Mouse (Mus musculus) liver, adult 2 months (tissue): Measurements from ENCODE around the gene Mrpl43. TPM values are rescaled to one million over a fixed set of nuclear protein-coding genes. Genes with fewer than 3 reads are reported as not detected.
A peak's percentile ranks its signal among the peaks of the same experiment; 100 is the strongest.
"Not testable (repeated sequence)": the region's sequence is repeated elsewhere in the genome, so short reads cannot be mapped to it uniquely, and the experiment has no call there.

Experiments used
- DNase-seq: peaks from one replicate; pipeline ENCODE4 v3.0.0-alpha.2; 2011; ENCODE audit warnings: low read depth, low spot score; ENCODE audit errors: extremely low read depth
- H3K27ac ChIP-seq: fragments of 200-500 bp; replicated peaks from 2 replicates; pipeline ENCODE4 v1.5.1; 2012; ENCODE audit warnings: low read depth, mild to moderate bottlenecking, control low read depth, inconsistent platforms, low read length; ENCODE audit not compliant: insufficient read depth
- H3K27me3 ChIP-seq: fragments of 200-500 bp; 2 replicates; pipeline ENCODE4 v1.6.1; 2012; ENCODE audit warnings: mild to moderate bottlenecking, moderate library complexity, low read length, inconsistent platforms; ENCODE audit not compliant: control insufficient read depth, insufficient read depth
- H3K36me3 ChIP-seq: fragments of 200-500 bp; 2 replicates; pipeline ENCODE4 v1.6.1; 2012; ENCODE audit warnings: low read length, inconsistent platforms; ENCODE audit not compliant: control insufficient read depth, insufficient read depth
- H3K4me1 ChIP-seq: fragments of 200-500 bp; 2 replicates; pipeline ENCODE4 v1.6.1; 2011; ENCODE audit warnings: low read length; ENCODE audit not compliant: control insufficient read depth, insufficient read depth
- H3K4me3 ChIP-seq: fragments of 200-500 bp; 2 replicates; pipeline ENCODE4 v1.5.1; 2011; ENCODE audit warnings: low read depth, mild to moderate bottlenecking, control low read depth, low read length, moderate library complexity; ENCODE audit not compliant: insufficient read depth
- H3K79me2 ChIP-seq: fragments of 200-500 bp; 2 replicates; pipeline ENCODE4 v1.6.1; 2012; ENCODE audit warnings: inconsistent platforms, mild to moderate bottlenecking, low read length, moderate library complexity; ENCODE audit not compliant: control insufficient read depth, insufficient read depth
- H3K9ac ChIP-seq: fragments of 200-500 bp; 2 replicates; pipeline ENCODE4 v1.6.1; 2012; ENCODE audit warnings: low read depth, mild to moderate bottlenecking, control low read depth, inconsistent platforms, low read length
- CTCF ChIP-seq: fragments of 200-500 bp; IDR thresholded peaks from 2 replicates; pipeline ENCODE4 v1.5.1; 2011; ENCODE audit warnings: low read depth, low read length, control low read depth
- POLR2A ChIP-seq: fragments of 200-500 bp; IDR thresholded peaks from 2 replicates; pipeline ENCODE4 v1.6.1; 2011; ENCODE audit warnings: low read length, control low read depth; ENCODE audit not compliant: insufficient read depth; ENCODE audit errors: extremely low read depth
- WGBS: fragments of 180-500 bp; shearing (Covaris S2); methylation state at CpG from one replicate; pipeline ENCODE4 v1.1.7; 2018; 5-methylcytosine and 5-hydroxymethylcytosine counted together
- polyA plus RNA-seq: library from polyadenylated mRNA; depleted of rRNA; stranded (reverse); fragments of >200 nt; gene quantifications from 2 replicates; pipeline ENCODE4 v1.2.3, GENCODE M21; 2012
- total RNA-seq: library from RNA; depleted of rRNA; stranded (reverse); fragments of >200 nt; gene quantifications from 2 replicates; pipeline ENCODE4 v1.2.3, GENCODE M21; 2014

The Mrpl43 gene
- total and polyA plus RNA-seq, 2 experiments, result 26.6 to 76.2 TPM

DNA sequence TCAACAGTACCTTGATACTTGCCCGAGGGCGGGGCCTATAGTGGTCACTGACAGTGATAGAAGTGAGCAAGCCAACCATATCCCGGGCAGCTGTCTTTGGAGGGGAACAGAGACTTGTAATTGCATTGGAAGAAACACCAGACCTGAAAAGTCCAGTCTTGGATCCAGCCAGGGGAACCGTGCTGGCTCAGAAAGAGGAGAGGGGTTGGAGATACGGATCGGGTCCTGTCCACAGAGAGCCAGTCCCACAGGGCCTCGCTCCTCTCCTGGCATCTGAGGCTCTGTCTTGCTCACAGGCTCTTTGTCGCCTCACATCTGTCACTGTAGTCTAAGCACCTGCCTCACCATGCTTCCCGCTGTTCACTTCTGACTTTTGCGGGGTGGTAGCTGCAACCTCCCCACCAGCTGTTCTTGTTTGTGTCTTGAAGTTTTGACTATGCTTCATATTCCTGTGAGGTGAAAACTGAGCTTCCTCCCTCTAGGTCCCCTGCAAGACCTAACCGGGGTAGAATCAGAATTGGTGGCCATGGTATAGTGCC is 38.2 kb upstream of the Mrpl43 start:
- TF ChIP-seq CTCF (no peak), POLR2A (no peak)
- Histone ChIP-seq H3K79me2 (no peaks in the 10 kb centered on the region), H3K27me3 (peaks cover 10% of the 10 kb centered on the region; the same call in 1 of the 2 replicates), H3K4me1 (peaks cover 8% of the 10 kb centered on the region), H3K27ac (no peak overlapping the region), H3K4me3 (no peak overlapping the region), H3K36me3 (no peaks in the 10 kb centered on the region), H3K9ac (no peak overlapping the region)
- no peak for DNase-seq
- 77% methylated on average over 11 of the region's 11 CpGs for WGBS

DNA sequence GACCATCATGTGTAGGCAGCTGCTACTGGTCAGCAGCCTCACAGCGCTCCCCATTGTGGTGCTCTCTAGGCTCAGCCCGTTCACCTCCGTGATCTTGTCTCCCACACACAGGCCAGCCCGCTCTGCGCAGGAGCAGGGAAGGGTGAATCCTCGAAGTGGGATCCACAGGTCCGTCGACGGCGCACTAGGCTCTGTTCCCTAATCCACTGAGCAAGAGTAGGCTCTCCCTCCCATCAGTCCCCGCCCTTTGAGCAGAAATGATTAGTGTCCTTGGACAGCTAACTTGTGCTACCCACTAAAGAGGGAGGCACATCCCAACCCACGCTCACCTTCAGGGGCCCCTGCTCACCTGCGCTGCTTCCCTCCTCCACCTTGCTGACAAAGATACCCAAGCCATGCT is 34.0 kb upstream of the Mrpl43 start:
- WGBS, result 44% methylated on average over 13 of the region's 13 CpGs
- Histone ChIP-seq H3K4me3 (no peak overlapping the region), H3K27ac (no peak overlapping the region), H3K79me2 (no peaks in the 10 kb centered on the region), H3K4me1 (no peaks in the 10 kb centered on the region), H3K9ac (no peak overlapping the region), H3K27me3 (peaks cover 8% of the 10 kb centered on the region; the same call in 1 of the 2 replicates), H3K36me3 (no peaks in the 10 kb centered on the region)
- no peak for DNase-seq
- TF ChIP-seq CTCF (no peak), POLR2A (no peak)

GRCm38 (mm10) chr19:45038198-45038597 is 32.0 kb upstream of the Mrpl43 start:
- WGBS, result 91% methylated on average over 7 of the region's 7 CpGs
- not testable (repeated sequence) for H3K9ac ChIP-seq, H3K27me3 ChIP-seq, H3K27ac ChIP-seq, H3K4me3 ChIP-seq, H3K4me1 ChIP-seq, H3K36me3 ChIP-seq, H3K79me2 ChIP-seq, DNase-seq

- Histone ChIP-seq H3K9ac (no peak overlapping the region), H3K27ac (no peak overlapping the region), H3K27me3 (0 out of 2 replicates have a peak, but pooled peaks cover 7% of the 10 kb centered on the region), H3K4me1 (no peaks in the 10 kb centered on the region), H3K36me3 (no peaks in the 10 kb centered on the region), H3K4me3 (no peak overlapping the region), H3K79me2 (no peaks in the 10 kb centered on the region)
- no peak for DNase-seq
- TF ChIP-seq POLR2A (no peak), CTCF (peak; percentile 72)
- 44% methylated on average over 16 of the region's 16 CpGs for WGBS
Observed at GRCm38 (mm10) chr19:45036867-45037266, 30.6 kb upstream of the Mrpl43 start.

DNA sequence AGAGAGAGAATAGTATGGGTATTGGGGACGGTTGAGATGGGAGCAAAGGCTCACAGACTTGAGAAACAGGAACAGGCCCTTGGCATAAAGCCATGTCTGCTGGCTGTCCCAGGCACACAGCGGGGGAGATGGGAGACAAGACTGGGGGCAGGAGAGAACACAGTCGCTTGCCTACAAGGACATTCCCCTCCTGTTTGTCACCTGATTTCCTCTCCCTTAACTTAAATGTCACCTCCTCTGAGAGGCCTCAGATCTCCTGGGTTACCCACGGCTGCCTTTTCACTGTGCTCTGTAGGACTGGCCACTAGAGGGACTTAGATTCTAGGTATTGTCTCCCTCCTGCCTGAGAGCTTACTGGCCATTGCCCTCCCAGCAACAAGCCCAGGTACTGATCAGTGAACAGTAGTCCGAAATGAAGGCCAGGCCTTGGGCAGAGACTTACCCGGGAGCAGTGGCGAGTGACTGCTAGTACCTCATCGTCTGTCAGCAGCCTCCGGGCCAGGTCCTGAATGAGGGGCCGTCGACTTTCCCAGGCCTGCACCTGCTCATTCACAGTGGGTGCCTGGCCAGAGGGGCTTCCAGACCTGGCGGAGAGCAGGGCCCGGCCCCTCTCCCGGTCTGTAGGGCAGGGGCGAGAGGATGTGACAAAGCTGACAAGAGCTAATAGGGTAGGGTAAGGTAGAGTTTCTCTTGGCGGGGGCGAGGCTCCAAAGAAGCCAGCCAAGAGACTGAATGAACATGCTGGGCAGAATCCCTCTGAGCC is 26.5 kb upstream of the Mrpl43 start:
- Histone ChIP-seq H3K27ac (no peak overlapping the region), H3K4me1 (no peaks in the 10 kb centered on the region; the same call in 1 of the 2 replicates), H3K27me3 (no peaks in the 10 kb centered on the region), H3K9ac (no peak overlapping the region), H3K79me2 (no peaks in the 10 kb centered on the region), H3K4me3 (no peak overlapping the region), H3K36me3 (no peaks in the 10 kb centered on the region)
- DNase-seq, result no peak
- peak; percentile 25; the same call in 1 of the 2 replicates for TF ChIP-seq CTCF
- no peak for TF ChIP-seq POLR2A
- 68% methylated on average over 17 of the region's 17 CpGs for WGBS

GRCm38 (mm10) chr19:45031780-45032179 is 25.5 kb upstream of the Mrpl43 start:
- H3K79me2 ChIP-seq, result no peaks in the 10 kb centered on the region
- no peaks in the 10 kb centered on the region for H3K36me3 ChIP-seq
- no peak overlapping the region for H3K27ac ChIP-seq
- WGBS, result 9% methylated on average over 4 of the region's 4 CpGs
- H3K27me3 ChIP-seq, result no peaks in the 10 kb centered on the region
- DNase-seq, result peak; percentile 61
- no peak overlapping the region for H3K9ac ChIP-seq
- H3K4me3 ChIP-seq, result no peak overlapping the region
- TF ChIP-seq POLR2A (no peak), CTCF (peak; percentile 88)
- H3K4me1 ChIP-seq, result no peaks in the 10 kb centered on the region; the same call in 1 of the 2 replicates
